Comparison of ENCODE assay signal across 8 mouse cellular contexts in genomic region chr6:86157253-86158234, GRCm38 (mm10). TPM values are rescaled to one million over a fixed set of nuclear protein-coding genes. Genes with fewer than 3 reads are reported as not detected.
DNase-seq lines count a peak whose midpoint lies in the region; ATAC-seq and TF ChIP-seq lines count a peak whose summit lies in the region.

No protein-coding gene starts in this region.

- peak; percentile 45 for ATAC-seq in forebrain, postnatal 0 days
- ATAC-seq in stomach, postnatal 0 days (ENCODE audit: low FRiP score, low TSS enrichment): peak; percentile 71; the same call in 1 of the 2 replicates
- ATAC-seq in inflammation-experienced regulatory T-cells, adult 6 months: no peak
- no peak for ATAC-seq in liver, postnatal 0 days

- no peak overlapping the region for H3K4me3 ChIP-seq in forebrain, postnatal 0 days (ENCODE audit: low read depth, low read length)
- no peak overlapping the region for H3K4me3 ChIP-seq in forebrain, embryonic 10.5 days
- no peak overlapping the region for H3K4me3 ChIP-seq in stomach, postnatal 0 days (ENCODE audit: low read depth, low read length)
- no peak overlapping the region for H3K4me3 ChIP-seq in liver, postnatal 0 days (ENCODE audit: low read depth, low read length)

- H3K9me3 ChIP-seq in forebrain, postnatal 0 days (ENCODE audit: low read length): no peaks in the 10 kb centered on the region
- H3K9me3 ChIP-seq in forebrain, embryonic 10.5 days: no peaks in the 10 kb centered on the region
- no peaks in the 10 kb centered on the region for H3K9me3 ChIP-seq in stomach, postnatal 0 days (ENCODE audit: control insufficient read depth, low read length)
- H3K9me3 ChIP-seq in liver, postnatal 0 days (ENCODE audit: low read length): no peaks in the 10 kb centered on the region

- H3K27me3 ChIP-seq in forebrain, postnatal 0 days (ENCODE audit: insufficient read depth, low read length): no peaks in the 10 kb centered on the region
- no peaks in the 10 kb centered on the region for H3K27me3 ChIP-seq in forebrain, embryonic 10.5 days (ENCODE audit: poor library complexity, severe bottlenecking)
- H3K27me3 ChIP-seq in stomach, postnatal 0 days (ENCODE audit: control insufficient read depth, insufficient read depth, low read length): no peaks in the 10 kb centered on the region
- no peaks in the 10 kb centered on the region for H3K27me3 ChIP-seq in liver, postnatal 0 days (ENCODE audit: insufficient read depth, low read length)

- H3K4me1 ChIP-seq in forebrain, postnatal 0 days (ENCODE audit: insufficient read depth): peaks cover 4% of the 10 kb centered on the region; the same call in 1 of the 2 replicates
- peaks cover 3% of the 10 kb centered on the region; the same call in 1 of the 2 replicates for H3K4me1 ChIP-seq in forebrain, embryonic 10.5 days
- 0 out of 2 replicates have a peak, but pooled peaks cover 4% of the 10 kb centered on the region for H3K4me1 ChIP-seq in stomach, postnatal 0 days (replicated peaks; ENCODE audit: control insufficient read depth, insufficient read depth)
- H3K4me1 ChIP-seq in liver, postnatal 0 days (ENCODE audit: insufficient read depth): no peaks in the 10 kb centered on the region; the same call in 1 of the 2 replicates

- no peak overlapping the region for H3K27ac ChIP-seq in forebrain, postnatal 0 days (ENCODE audit: low read depth, low read length)
- H3K27ac ChIP-seq in forebrain, embryonic 10.5 days: no peak overlapping the region
- peak overlapping the region; percentile 8 for H3K27ac ChIP-seq in stomach, postnatal 0 days (replicated peaks)
- no peak overlapping the region for H3K27ac ChIP-seq in liver, postnatal 0 days (ENCODE audit: low read depth)

- no peak overlapping the region for H3K9ac ChIP-seq in forebrain, postnatal 0 days
- no peak overlapping the region for H3K9ac ChIP-seq in stomach, postnatal 0 days (ENCODE audit: low read length)
- no peak overlapping the region for H3K9ac ChIP-seq in liver, postnatal 0 days (replicated peaks)

- peak; percentile 28 for DNase-seq in forebrain, postnatal 0 days
- DNase-seq in forebrain, embryonic 10.5 days (ENCODE audit: extremely low spot score, low spot score): no peak
- peak; percentile 47 to 55 for DNase-seq in urinary bladder, adult 18-20 months (ENCODE audit: low spot score in 2 of 2)
- no peak for DNase-seq in urinary bladder, postnatal 10 days (ENCODE audit: low spot score)
- peak; percentile 70 for DNase-seq in kidney, postnatal 10 days
- peak; percentile 46 for DNase-seq in stomach, postnatal 0 days (ENCODE audit: low spot score)
- DNase-seq in liver, postnatal 0 days: no peak

- H3K4me2 ChIP-seq in forebrain, postnatal 0 days (ENCODE audit: low read depth): no peak overlapping the region
- H3K4me2 ChIP-seq in stomach, postnatal 0 days (replicated peaks; ENCODE audit: low read depth): no peak overlapping the region
- H3K4me2 ChIP-seq in liver, postnatal 0 days (ENCODE audit: low read depth, low read length): no peak overlapping the region

- H3K36me3 ChIP-seq in forebrain, postnatal 0 days (ENCODE audit: insufficient read depth): no peaks in the 10 kb centered on the region
- no peaks in the 10 kb centered on the region for H3K36me3 ChIP-seq in forebrain, embryonic 10.5 days (replicated peaks)
- no peaks in the 10 kb centered on the region for H3K36me3 ChIP-seq in stomach, postnatal 0 days (ENCODE audit: control insufficient read depth, insufficient read depth, low read length)
- H3K36me3 ChIP-seq in liver, postnatal 0 days (replicated peaks; ENCODE audit: insufficient read depth, low read length): no peaks in the 10 kb centered on the region

- TF ChIP-seq CTCF in forebrain, postnatal 0 days (IDR thresholded peaks at IDR 0.05; ENCODE audit: low read depth): no peak
- peak; percentile 47; the same call in 1 of the 2 replicates for TF ChIP-seq CTCF in stomach, postnatal 0 days (IDR thresholded peaks at IDR 0.05; ENCODE audit: low read depth)
- TF ChIP-seq CTCF in liver, postnatal 0 days (IDR thresholded peaks at IDR 0.05; ENCODE audit: low read depth): no peak; the same call in 1 of the 2 replicates

- WGBS in forebrain, postnatal 0 days: 50% methylated on average over 17 of the region's 17 CpGs
- WGBS in forebrain, embryonic 10.5 days: 86% methylated on average over 17 of the region's 17 CpGs
- 50% methylated on average over 17 of the region's 17 CpGs for WGBS in stomach, postnatal 0 days
- WGBS in liver, postnatal 0 days (ENCODE audit: insufficient replicate concordance): 74% methylated on average over 17 of the region's 17 CpGs

- no peak for TF ChIP-seq EP300 in stomach, postnatal 0 days (optimal IDR thresholded peaks at IDR 0.05)
- TF ChIP-seq EP300 in liver, postnatal 0 days (IDR thresholded peaks at IDR 0.05; ENCODE audit: low read depth): no peak

RNA-seq across cellular contexts. Expression of gene Tgfa, which starts 37.5 kb away (rescaled TPM):
- 49.5 and 50.8 TPM in 2 replicates for total RNA-seq in forebrain, postnatal 0 days (2014; rRNA removed)
- 20.3 and 29.9 TPM in 2 replicates for polyA plus RNA-seq in forebrain, postnatal 0 days (2015; fragmentation: Nextera tagmentation; extraction: Ambion mirVana)
- 1.2 and 1.3 TPM in 2 replicates for polyA plus RNA-seq in forebrain, embryonic 10.5 days (2016; fragmentation: Nextera tagmentation; extraction: Ambion mirVana)
- 8.7 and 9.1 TPM in 2 replicates for polyA plus RNA-seq in stomach, postnatal 0 days (2015; fragmentation: Nextera tagmentation; extraction: Ambion mirVana)
- under 1 TPM in 1 of 3 experiments, not detected in 2; 0.28 TPM for polyA plus RNA-seq in inflammation-experienced regulatory T-cells, adult 6 months (2017; shearing (Covaris generic))
- polyA plus RNA-seq in liver, postnatal 0 days (2015; fragmentation: Nextera tagmentation; extraction: Ambion mirVana): 3.0 TPM in 2 replicates

Comparison
In these comparisons a context has a peak if more than half of its experiments do, and no peak if none do; other contexts are left out.
1. DNase-seq: peak in forebrain, postnatal 0 days (single experiment), urinary bladder, adult 18-20 months (2 of 2), kidney, postnatal 10 days (single experiment) and stomach, postnatal 0 days (single experiment); none in forebrain, embryonic 10.5 days (single experiment), urinary bladder, postnatal 10 days (single experiment) and liver, postnatal 0 days (single experiment).
2. ATAC-seq: peak in forebrain, postnatal 0 days (single experiment) and stomach, postnatal 0 days (single experiment); none in inflammation-experienced regulatory T-cells, adult 6 months (single experiment) and liver, postnatal 0 days (single experiment).